In genomic region chr7:142284615-142285080, GRCm38 (mm10) we compare ENCODE assay signal across 7 mouse cellular contexts. TPM values are rescaled to one million over a fixed set of nuclear protein-coding genes. Genes with fewer than 3 reads are reported as not detected.
DNase-seq lines count a peak whose midpoint lies in the region; ATAC-seq lines count a peak whose summit lies in the region.

No protein-coding gene starts in this region.

- H3K9me3 ChIP-seq in embryonic facial prominence, embryonic 11.5 days (replicated peaks; ENCODE audit: control insufficient read depth, low read length), result no peaks in the 10 kb centered on the region
- H3K9me3 ChIP-seq in limb, embryonic 10.5 days (replicated peaks), result no peaks in the 10 kb centered on the region
- H3K9me3 ChIP-seq in midbrain, embryonic 13.5 days, result no peaks in the 10 kb centered on the region

- H3K4me2 ChIP-seq in embryonic facial prominence, embryonic 11.5 days (ENCODE audit: low read depth, low read length), result peak overlapping the region; percentile 79
- peak overlapping the region; percentile 87 for H3K4me2 ChIP-seq in midbrain, embryonic 13.5 days (replicated peaks)

- H3K4me1 ChIP-seq in embryonic facial prominence, embryonic 11.5 days (ENCODE audit: control insufficient read depth, insufficient read depth, low read length), result 0 out of 2 replicates have a peak, but pooled peaks cover 3% of the 10 kb centered on the region
- peaks cover 13% of the 10 kb centered on the region for H3K4me1 ChIP-seq in limb, embryonic 10.5 days
- peaks cover 19% of the 10 kb centered on the region for H3K4me1 ChIP-seq in midbrain, embryonic 13.5 days (replicated peaks)

- H3K27me3 ChIP-seq in embryonic facial prominence, embryonic 11.5 days (ENCODE audit: control insufficient read depth, insufficient read depth, low read length), result no peaks in the 10 kb centered on the region; the same call in 1 of the 2 replicates
- peaks cover 27% of the 10 kb centered on the region for H3K27me3 ChIP-seq in limb, embryonic 10.5 days (ENCODE audit: low read depth, poor library complexity, severe bottlenecking)
- H3K27me3 ChIP-seq in midbrain, embryonic 13.5 days, result peaks cover 19% of the 10 kb centered on the region

- under 1% methylated on average over 19 of the region's 19 CpGs for WGBS in embryonic facial prominence, embryonic 11.5 days
- WGBS in limb, embryonic 10.5 days, result under 1% methylated on average over 19 of the region's 19 CpGs
- WGBS in midbrain, embryonic 13.5 days, result under 1% methylated on average over 19 of the region's 19 CpGs

- peak overlapping the region; percentile 49 for H3K4me3 ChIP-seq in embryonic facial prominence, embryonic 11.5 days (ENCODE audit: low read depth, low read length)
- H3K4me3 ChIP-seq in limb, embryonic 10.5 days, result peak overlapping the region; percentile 63
- peak overlapping the region; percentile 57 for H3K4me3 ChIP-seq in midbrain, embryonic 13.5 days (replicated peaks)

- H3K9ac ChIP-seq in embryonic facial prominence, embryonic 11.5 days (replicated peaks; ENCODE audit: low read length), result peak overlapping the region; percentile 82
- H3K9ac ChIP-seq in midbrain, embryonic 13.5 days (replicated peaks), result peak overlapping the region; percentile 70

- DNase-seq in adrenal gland, postnatal 14 days, result peak; percentile 95
- DNase-seq in embryonic facial prominence, embryonic 11.5 days (ENCODE audit: low spot score), result peak; percentile 99
- peak; percentile 88 for DNase-seq in kidney, adult 11 months
- peak; percentile 95 for DNase-seq in limb, embryonic 10.5 days (ENCODE audit: low spot score)
- DNase-seq in spleen, adult 12 weeks (ENCODE audit: low spot score), result peak; percentile 68

- peak overlapping the region; percentile 76 for H3K27ac ChIP-seq in embryonic facial prominence, embryonic 11.5 days (replicated peaks; ENCODE audit: low read depth, low read length)
- peak overlapping the region; percentile 87 for H3K27ac ChIP-seq in limb, embryonic 10.5 days
- peak overlapping the region; percentile 71 for H3K27ac ChIP-seq in midbrain, embryonic 13.5 days

- ATAC-seq in embryonic facial prominence, embryonic 11.5 days (replicated peaks; ENCODE audit: insufficient number of reproducible peaks, low FRiP score, low TSS enrichment, low read depth), result peak; percentile 85
- peak; percentile 60 for ATAC-seq in granulocyte monocyte progenitor cell, adult 5-6 weeks (replicated peaks; ENCODE audit: poor library complexity, severe bottlenecking)
- peak; percentile 88 for ATAC-seq in midbrain, embryonic 13.5 days

- no peaks in the 10 kb centered on the region for H3K36me3 ChIP-seq in embryonic facial prominence, embryonic 11.5 days (replicated peaks; ENCODE audit: control insufficient read depth, insufficient read depth, low read depth, low read length)
- H3K36me3 ChIP-seq in limb, embryonic 10.5 days, result no peaks in the 10 kb centered on the region
- no peaks in the 10 kb centered on the region for H3K36me3 ChIP-seq in midbrain, embryonic 13.5 days

RNA-seq across cellular contexts. Expression of gene Gm4559, which starts 10.5 kb away (rescaled TPM):
- total RNA-seq in adrenal gland, postnatal 14 days (2021), result not detected in 2 replicates
- polyA plus RNA-seq in embryonic facial prominence, embryonic 11.5 days (2014; fragmentation: Nextera tagmentation; extraction: Ambion mirVana), result not detected in 2 replicates
- not detected in 2 replicates for total RNA-seq in granulocyte monocyte progenitor cell, adult 5-6 weeks (2014; fragmentation: Nextera tagmentation)
- not detected in 2 replicates for total RNA-seq in granulocyte monocyte progenitor cell, adult 5-6 weeks (2017)
- polyA plus RNA-seq in limb, embryonic 10.5 days (2016; fragmentation: Nextera tagmentation; extraction: Ambion mirVana), result not detected in 2 replicates
- not detected in 2 replicates for polyA plus RNA-seq in midbrain, embryonic 13.5 days (2015; fragmentation: Nextera tagmentation; extraction: Ambion mirVana)

RNA-seq across cellular contexts. Expression of gene Krtap5-1, which starts 12.3 kb away (rescaled TPM):
- not detected in 2 replicates for total RNA-seq in adrenal gland, postnatal 14 days (2021)
- polyA plus RNA-seq in embryonic facial prominence, embryonic 11.5 days (2014; fragmentation: Nextera tagmentation; extraction: Ambion mirVana), result not detected in 2 replicates
- total RNA-seq in granulocyte monocyte progenitor cell, adult 5-6 weeks (2014; fragmentation: Nextera tagmentation), result not detected in 2 replicates
- total RNA-seq in granulocyte monocyte progenitor cell, adult 5-6 weeks (2017), result not detected in 2 replicates
- not detected in 2 replicates for polyA plus RNA-seq in limb, embryonic 10.5 days (2016; fragmentation: Nextera tagmentation; extraction: Ambion mirVana)
- not detected in 2 replicates for polyA plus RNA-seq in midbrain, embryonic 13.5 days (2015; fragmentation: Nextera tagmentation; extraction: Ambion mirVana)

RNA-seq across cellular contexts. Expression of gene Krtap5-4, which starts 18.7 kb away (rescaled TPM):
- total RNA-seq in adrenal gland, postnatal 14 days (2021), result not detected in 2 replicates
- polyA plus RNA-seq in embryonic facial prominence, embryonic 11.5 days (2014; fragmentation: Nextera tagmentation; extraction: Ambion mirVana), result 0.20 TPM in 1 of 2 replicates, not detected in the other
- not detected in 2 replicates for total RNA-seq in granulocyte monocyte progenitor cell, adult 5-6 weeks (2014; fragmentation: Nextera tagmentation)
- total RNA-seq in granulocyte monocyte progenitor cell, adult 5-6 weeks (2017), result not detected in 2 replicates
- polyA plus RNA-seq in limb, embryonic 10.5 days (2016; fragmentation: Nextera tagmentation; extraction: Ambion mirVana), result not detected in 2 replicates
- not detected in 2 replicates for polyA plus RNA-seq in midbrain, embryonic 13.5 days (2015; fragmentation: Nextera tagmentation; extraction: Ambion mirVana)

RNA-seq across cellular contexts. Expression of gene Gm2431, which starts 26.5 kb away (rescaled TPM):
- not detected in 2 replicates for total RNA-seq in adrenal gland, postnatal 14 days (2021)
- polyA plus RNA-seq in embryonic facial prominence, embryonic 11.5 days (2014; fragmentation: Nextera tagmentation; extraction: Ambion mirVana), result not detected in 2 replicates
- total RNA-seq in granulocyte monocyte progenitor cell, adult 5-6 weeks (2014; fragmentation: Nextera tagmentation), result not detected in 2 replicates
- not detected in 2 replicates for total RNA-seq in granulocyte monocyte progenitor cell, adult 5-6 weeks (2017)
- not detected in 2 replicates for polyA plus RNA-seq in limb, embryonic 10.5 days (2016; fragmentation: Nextera tagmentation; extraction: Ambion mirVana)
- polyA plus RNA-seq in midbrain, embryonic 13.5 days (2015; fragmentation: Nextera tagmentation; extraction: Ambion mirVana), result not detected in 2 replicates

RNA-seq across cellular contexts. Expression of gene Gm40460, which starts 43.8 kb away (rescaled TPM):
- not detected in 2 replicates for total RNA-seq in adrenal gland, postnatal 14 days (2021)
- not detected in 2 replicates for polyA plus RNA-seq in embryonic facial prominence, embryonic 11.5 days (2014; fragmentation: Nextera tagmentation; extraction: Ambion mirVana)
- total RNA-seq in granulocyte monocyte progenitor cell, adult 5-6 weeks (2014; fragmentation: Nextera tagmentation), result not detected in 2 replicates
- not detected in 2 replicates for total RNA-seq in granulocyte monocyte progenitor cell, adult 5-6 weeks (2017)
- polyA plus RNA-seq in limb, embryonic 10.5 days (2016; fragmentation: Nextera tagmentation; extraction: Ambion mirVana), result not detected in 2 replicates
- polyA plus RNA-seq in midbrain, embryonic 13.5 days (2015; fragmentation: Nextera tagmentation; extraction: Ambion mirVana), result not detected in 2 replicates

Comparison
In these comparisons a context has a peak if more than half of its experiments do, and no peak if none do; other contexts are left out.
1. Peak in every context shown above with its lines: DNase-seq, ATAC-seq, H3K4me3 ChIP-seq and H3K27ac ChIP-seq.